Mouse (Mus musculus) layer of hippocampus, adult 9-10 months (tissue): Measurements from ENCODE around the gene Gfpt1.
"Not testable (repeated sequence)": the region's sequence is repeated elsewhere in the genome, so short reads cannot be mapped to it uniquely, and the experiment has no call there.

ENCODE experiments used
- DNase-seq: peaks from one replicate; pipeline ENCODE4 v3.0.0; 2022; ENCODE audit warnings: low spot score

The Gfpt1 gene

GRCm38 (mm10) chr6:87042337-87043130 lies at the start of gene Gfpt1:
Gfpt1 (plus strand) TSS chr6:87042846.
- peak; percentile 81 for DNase-seq

DNA sequence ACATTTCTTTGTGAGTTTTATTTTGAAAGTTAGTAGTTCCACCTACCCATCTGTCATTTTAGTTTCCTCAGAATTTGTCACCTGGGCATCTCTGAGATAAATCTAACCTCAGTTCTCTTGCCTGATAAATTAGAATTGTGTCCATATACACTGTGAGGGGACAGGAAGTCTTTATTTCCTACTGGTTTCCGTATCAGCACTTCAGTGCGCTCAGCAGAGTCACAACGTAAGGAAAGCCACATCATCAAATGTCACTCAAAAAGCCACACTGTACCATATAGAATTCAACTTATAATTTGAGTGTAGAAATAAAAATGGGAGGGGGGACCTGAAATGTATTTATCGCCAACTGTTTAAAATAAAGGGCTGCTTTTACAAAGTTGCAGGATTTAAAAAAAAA lies 48.4 kb upstream of the Gfpt1 start:
- no peak for DNase-seq

GRCm38 (mm10) chr6:86996629-86997307 lies 45.9 kb upstream of the Gfpt1 start:
- DNase-seq = no peak

- no peak for DNase-seq
Measured at GRCm38 (mm10) chr6:86997360-86997759, 45.3 kb upstream of the Gfpt1 start.

- no peak for DNase-seq
Measured at GRCm38 (mm10) chr6:87001995-87002394, 40.7 kb upstream of the Gfpt1 start.

GRCm38 (mm10) chr6:87002521-87003055 lies 40.1 kb upstream of the Gfpt1 start:
- DNase-seq = peak; percentile 87

DNA sequence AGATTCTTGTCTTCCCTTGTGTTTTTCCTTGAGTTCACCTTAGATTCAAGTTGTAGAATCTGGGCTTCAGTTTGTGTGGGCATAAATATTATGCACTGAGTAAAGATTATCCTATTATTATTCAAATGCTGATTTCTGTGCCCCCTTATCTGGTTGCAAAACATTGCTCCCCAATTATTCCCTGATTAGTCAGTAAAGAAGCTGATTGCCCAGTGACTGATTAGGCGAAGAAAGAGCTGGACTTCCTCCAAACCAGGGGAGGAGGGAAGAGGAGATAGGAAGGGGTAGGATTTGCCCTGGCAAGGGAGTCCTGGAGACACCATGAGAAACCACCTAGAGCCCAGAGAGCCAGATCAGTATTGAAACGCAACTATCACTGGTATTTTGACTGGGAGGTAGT lies 38.5 kb upstream of the Gfpt1 start:
- DNase-seq = no peak

DNA sequence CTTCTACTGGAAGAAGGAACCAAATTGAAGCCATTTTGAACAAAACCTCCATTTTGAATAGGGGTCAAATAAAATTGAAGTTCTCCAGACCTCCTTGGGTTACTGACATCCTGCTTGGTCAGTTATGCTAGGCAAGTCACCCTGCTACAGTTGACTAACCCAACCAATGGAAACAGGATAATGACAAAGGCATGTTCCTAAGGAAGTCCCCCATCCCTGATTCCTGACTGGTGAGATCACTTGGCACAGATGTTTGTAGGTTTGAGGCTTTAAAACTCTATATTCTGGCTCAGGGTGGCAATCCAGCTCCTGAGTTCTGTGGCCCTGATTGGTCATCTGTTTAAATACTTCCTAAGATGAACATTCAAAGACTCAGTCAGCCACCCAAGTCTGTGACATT lies 37.1 kb upstream of the Gfpt1 start:
- DNase-seq = no peak

DNA sequence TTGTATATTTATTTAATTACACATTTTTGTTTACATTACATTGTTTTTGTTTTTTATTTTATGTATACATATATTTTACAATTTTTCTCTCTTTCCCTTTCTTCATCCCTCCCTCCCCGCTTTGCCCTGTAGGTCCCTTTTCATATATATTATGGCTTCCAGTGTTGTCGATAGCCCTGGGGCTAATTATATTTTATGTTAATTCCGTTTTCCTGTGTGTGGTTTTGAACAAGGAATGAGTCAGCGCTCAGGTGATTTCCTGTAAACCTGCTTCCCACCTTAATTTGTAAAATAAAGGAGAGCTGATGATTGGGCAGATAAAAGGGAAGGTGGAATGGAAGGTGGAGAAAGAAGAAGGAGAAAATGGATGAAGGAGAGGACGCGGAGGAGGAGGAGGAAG lies 33.8 kb upstream of the Gfpt1 start, which contains the start of gene Nfu1:
Nfu1 (plus strand) TSS at position 350 of the 400 bp plus-strand sequence.
- DNase-seq = no peak

- peak; percentile 83 for DNase-seq
Measured at GRCm38 (mm10) chr6:87009692-87010328, 32.8 kb upstream of the Gfpt1 start.

DNA sequence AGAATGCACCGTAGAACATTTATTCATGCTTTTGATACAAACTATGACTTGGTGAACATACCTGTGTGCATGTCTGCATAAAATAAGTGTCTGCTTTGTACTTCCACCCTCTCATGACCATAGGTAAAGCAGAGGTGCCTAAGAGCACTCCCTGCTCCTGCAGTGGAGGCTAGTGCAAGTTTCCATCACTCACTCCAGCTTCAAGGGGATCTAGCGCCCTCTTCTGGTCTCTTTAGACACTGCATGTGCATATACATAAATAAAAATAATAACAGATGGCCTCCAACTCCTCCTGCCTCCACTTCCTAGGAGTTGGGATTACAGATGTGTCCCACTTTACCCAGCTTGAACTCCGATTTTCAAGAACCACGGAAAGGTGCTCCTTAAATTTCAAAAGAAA lies 25.7 kb upstream of the Gfpt1 start:
- peak; percentile 50 for DNase-seq

- DNase-seq = no peak
Measured at GRCm38 (mm10) chr6:87018874-87019273, 23.8 kb upstream of the Gfpt1 start.

GRCm38 (mm10) chr6:87021791-87022190 lies 20.9 kb upstream of the Gfpt1 start:
- DNase-seq = no peak

DNA sequence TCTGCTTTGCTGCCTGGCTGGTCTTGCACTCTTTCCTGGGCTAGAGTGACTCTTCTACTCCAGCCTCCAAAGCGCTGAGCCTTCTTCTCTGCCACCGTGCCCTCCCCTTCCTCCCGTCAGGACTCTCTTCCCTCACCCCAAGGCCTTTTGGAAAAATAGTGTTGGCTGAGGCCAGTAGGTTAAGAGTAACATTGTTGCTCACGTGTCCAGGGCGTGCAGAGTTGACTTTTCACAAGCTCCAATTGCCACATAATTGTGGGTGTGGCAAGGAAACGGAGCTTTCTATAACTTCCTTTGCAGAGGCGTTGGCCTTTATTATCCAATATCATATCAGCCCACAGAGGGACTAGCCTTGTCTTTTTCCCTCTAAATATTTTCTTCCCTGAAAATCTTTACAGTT lies 15.7 kb upstream of the Gfpt1 start:
- no peak for DNase-seq

- no peak for DNase-seq
Measured at GRCm38 (mm10) chr6:87028881-87029280, 13.8 kb upstream of the Gfpt1 start.

GRCm38 (mm10) chr6:87031310-87031709 lies 11.3 kb upstream of the Gfpt1 start:
- DNase-seq = not testable (repeated sequence)

DNA sequence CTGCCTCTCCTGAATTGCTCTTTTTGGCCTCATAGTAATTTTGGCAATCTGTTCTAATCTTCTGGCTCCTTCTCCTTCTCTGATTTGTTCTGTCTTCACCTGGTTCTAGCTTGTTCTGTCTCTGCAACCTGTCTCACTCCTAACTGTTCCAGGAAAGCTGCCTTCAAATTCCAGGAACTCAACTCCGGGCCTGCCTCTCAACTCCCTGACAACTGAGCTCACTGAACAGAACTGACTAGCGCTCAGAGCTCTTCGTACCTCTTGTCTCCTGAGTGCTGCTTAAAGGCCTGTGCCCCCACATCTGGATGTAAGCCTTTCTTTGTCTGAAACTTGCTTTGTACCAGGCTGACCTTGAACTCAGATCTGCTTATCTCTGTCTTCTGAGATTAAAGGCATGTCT lies 10.2 kb upstream of the Gfpt1 start:
- no peak for DNase-seq

DNA sequence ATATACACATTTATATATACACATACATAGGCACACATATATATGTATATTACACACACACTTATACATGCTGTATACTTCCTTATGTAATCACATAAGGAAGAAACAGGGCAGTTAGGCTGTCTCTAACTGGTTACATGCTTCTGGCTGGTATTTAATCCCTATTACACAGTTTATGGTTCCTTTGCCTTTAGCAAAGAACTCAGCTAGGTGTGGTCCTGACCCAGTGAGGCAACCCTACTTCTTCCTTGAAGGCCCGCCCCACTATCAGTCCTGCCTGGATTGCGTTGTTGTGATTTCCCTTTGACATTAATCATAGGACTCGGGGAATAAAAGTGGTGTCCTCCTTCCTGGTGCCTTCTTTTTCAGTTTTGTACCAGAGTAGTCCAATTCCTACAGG lies 8.3 kb upstream of the Gfpt1 start:
- no peak for DNase-seq

DNA sequence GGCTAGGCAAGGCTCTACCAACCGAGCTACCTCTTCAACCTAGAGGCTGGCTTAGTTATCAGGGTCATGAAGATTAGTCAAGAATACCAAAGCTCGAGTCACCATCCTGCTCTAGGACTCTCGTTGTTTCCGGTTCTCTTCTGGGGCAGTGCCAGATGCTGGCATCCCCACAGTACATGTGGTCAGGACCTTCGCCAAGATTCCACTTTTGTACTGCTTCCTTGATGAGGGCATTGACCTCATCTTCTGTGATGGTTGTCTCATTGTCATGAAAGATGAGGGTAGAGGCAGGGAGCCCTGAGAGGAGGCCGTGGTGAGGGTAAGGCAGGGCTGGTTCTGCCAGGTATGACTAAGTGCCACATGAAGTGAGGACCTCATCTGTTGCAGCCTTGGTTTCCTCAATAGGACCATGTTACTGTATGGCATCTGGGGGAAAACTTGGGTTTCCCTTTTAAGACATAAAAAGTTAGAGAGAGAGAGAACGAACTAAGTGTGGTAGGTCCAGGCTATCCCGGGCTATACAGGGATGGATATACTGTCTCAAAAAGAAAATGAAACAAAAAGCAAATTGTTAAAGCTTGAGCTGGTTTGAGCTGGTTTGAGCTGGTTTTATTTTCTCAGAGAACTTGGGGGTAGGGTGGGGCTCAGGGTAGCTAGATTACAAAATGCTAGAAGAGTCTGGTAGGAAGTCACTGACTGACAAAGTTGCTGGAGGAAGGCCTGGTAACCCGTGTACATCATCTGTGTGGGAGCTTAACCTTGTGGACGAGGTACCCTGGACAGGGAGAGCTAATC lies 4.6 kb upstream of the Gfpt1 start:
- DNase-seq = no peak

- DNase-seq = no peak
Measured at GRCm38 (mm10) chr6:87039161-87039560, 3.5 kb upstream of the Gfpt1 start.

- DNase-seq = no peak
Measured at GRCm38 (mm10) chr6:87040971-87041370, 1.7 kb upstream of the Gfpt1 start.

GRCm38 (mm10) chr6:87041431-87041830 lies 1.2 kb upstream of the Gfpt1 start:
- no peak for DNase-seq
